Mouse (Mus musculus) left cerebral cortex, adult 11 months (tissue): ENCODE measurements around the gene Vasp.
A peak's percentile ranks its signal among the peaks of the same experiment; 100 is the strongest.

Experiments used
- DNase-seq: peaks from one replicate; pipeline ENCODE4 v3.0.0; 2022; ENCODE audit warnings: low spot score

The Vasp gene

GRCm38 (mm10) chr7:19271238-19272172, at the start of gene Vasp:
TSS of gene Vasp (minus strand) at chr7:19271817.
- DNase-seq = peak; percentile 71

GRCm38 (mm10) chr7:19320637-19321036, 49.0 kb upstream of the Vasp start:
- DNase-seq = no peak

GRCm38 (mm10) chr7:19319906-19320305, 48.3 kb upstream of the Vasp start:
- peak; percentile 84 for DNase-seq

- DNase-seq = no peak
These were observed 47.8 kb upstream of the Vasp start for GRCm38 (mm10) chr7:19319458-19319857.

- DNase-seq = no peak
These were observed 47.1 kb upstream of the Vasp start for GRCm38 (mm10) chr7:19318676-19319075.

GRCm38 (mm10) chr7:19318201-19318600, 46.6 kb upstream of the Vasp start:
- no peak for DNase-seq

- no peak for DNase-seq
These were observed 45.0 kb upstream of the Vasp start for GRCm38 (mm10) chr7:19316451-19317161.

GRCm38 (mm10) chr7:19314033-19314432, 42.4 kb upstream of the Vasp start:
- no peak for DNase-seq

- DNase-seq = no peak
These were observed 40.4 kb upstream of the Vasp start for GRCm38 (mm10) chr7:19311991-19312390.

GRCm38 (mm10) chr7:19309884-19310641, 38.4 kb upstream of the Vasp start, which contains the start of gene Fosb:
TSS of gene Fosb (minus strand) at chr7:19310051.
- peak; percentile 96 for DNase-seq

- DNase-seq = no peak
These were observed 37.8 kb upstream of the Vasp start for GRCm38 (mm10) chr7:19309278-19309883.

GRCm38 (mm10) chr7:19308454-19309277, 37.0 kb upstream of the Vasp start:
- peak; percentile 93 for DNase-seq

- DNase-seq = peak; percentile 77
These were observed 36.3 kb upstream of the Vasp start for GRCm38 (mm10) chr7:19307739-19308453.

GRCm38 (mm10) chr7:19306819-19307738, 35.5 kb upstream of the Vasp start:
- DNase-seq = no peak

- no peak for DNase-seq
These were observed 34.5 kb upstream of the Vasp start for GRCm38 (mm10) chr7:19305796-19306765.

- no peak for DNase-seq
These were observed 33.8 kb upstream of the Vasp start for GRCm38 (mm10) chr7:19305413-19305735.

- DNase-seq = no peak
These were observed 33.1 kb upstream of the Vasp start for GRCm38 (mm10) chr7:19304501-19305412.
